Mouse (Mus musculus) heart, postnatal 36 days (tissue): ENCODE data around the gene Igsf10. TPM values are rescaled to one million over a fixed set of nuclear protein-coding genes. Genes with fewer than 3 reads are reported as not detected.
A peak's percentile ranks its signal among the peaks of the same experiment; 100 is the strongest.
"Not testable (repeated sequence)": the region's sequence is repeated elsewhere in the genome, so short reads cannot be mapped to it uniquely, and the experiment has no call there.

Experiments
- DNase-seq, 2 experiments: peaks; one replicate each; pipeline ENCODE4 v3.0.0; 2021 to 2022
- intact Hi-C: fragments of 180-260 bp; cut with DNase I; formaldehyde crosslinking; loops from one replicate; pipeline ENCODE4 v1.15.1; 2025
- total RNA-seq, 2 experiments: library from RNA; stranded (reverse); gene quantifications; 2 replicates each; pipeline ENCODE4 v1.2.3; 2021

The Igsf10 gene
- total RNA-seq = 1 to 10 TPM; 2.9 to 3.0 TPM

DNA sequence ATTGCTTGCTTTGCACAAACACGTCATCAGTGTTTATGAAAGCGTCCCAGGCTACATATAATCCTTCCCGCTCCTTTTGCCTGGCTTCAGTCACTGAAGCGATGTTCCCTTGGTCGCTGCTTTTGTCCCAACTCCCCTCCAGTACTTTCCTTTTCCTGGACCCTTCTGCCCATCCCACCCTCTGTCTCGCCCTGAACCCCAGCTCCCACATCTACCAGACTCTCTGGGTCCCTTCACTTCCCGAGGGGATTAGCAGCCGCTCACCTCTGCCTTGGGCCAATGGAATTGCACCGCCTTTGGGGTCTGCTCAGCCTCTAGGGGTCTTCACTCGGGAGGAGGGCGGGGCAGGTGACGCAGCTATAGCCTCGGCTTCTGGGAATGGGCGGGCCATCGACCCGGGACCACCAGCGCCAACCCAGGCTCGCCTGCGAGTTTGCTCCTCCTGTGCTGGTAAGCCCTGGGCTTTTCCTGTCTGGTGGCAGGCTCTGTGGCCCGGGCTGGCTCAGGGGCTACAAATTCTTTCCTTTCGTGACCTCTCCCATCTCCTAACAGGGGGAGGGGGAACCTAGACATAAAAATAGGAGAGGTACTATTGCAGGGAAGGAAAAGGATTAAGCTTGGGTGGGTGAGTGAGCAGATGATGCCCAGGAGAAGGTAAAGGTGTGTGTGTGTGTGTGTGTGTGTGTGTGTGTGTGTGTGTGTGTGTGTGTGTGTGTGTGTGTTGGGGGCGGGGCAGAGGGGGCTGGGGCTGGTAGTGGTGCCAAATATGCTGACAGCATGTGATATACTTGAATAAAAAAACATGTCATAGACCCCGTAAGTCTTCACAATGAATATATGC lies at the start of gene Igsf10:
TSS of gene Igsf10 (minus strand) at position 330 of the 841 bp plus-strand sequence.
- peak; percentile 43 to 50 for DNase-seq
- intact Hi-C loops = no loop called here

DNA sequence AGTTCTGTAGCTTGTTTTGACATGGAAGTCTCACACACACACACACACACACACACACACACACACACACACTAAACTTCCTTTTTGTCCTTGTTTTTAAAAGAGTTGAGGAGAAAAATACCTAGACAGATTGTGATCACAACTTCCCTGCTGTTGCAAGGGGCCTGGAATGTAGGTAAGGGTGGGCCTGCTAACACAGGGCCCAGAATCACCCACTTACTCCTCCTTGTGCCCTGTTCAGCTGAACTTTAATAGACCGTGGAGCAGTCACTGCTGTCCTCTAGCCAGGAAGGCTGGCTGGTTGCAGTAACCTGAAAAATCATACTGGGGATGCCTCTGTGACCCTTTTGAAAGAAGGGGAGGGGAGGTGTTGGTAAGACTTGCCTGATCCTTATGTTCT lies 41.4 kb upstream of the Igsf10 start:
- intact Hi-C loops = no loop called here
- no peak for DNase-seq

DNA sequence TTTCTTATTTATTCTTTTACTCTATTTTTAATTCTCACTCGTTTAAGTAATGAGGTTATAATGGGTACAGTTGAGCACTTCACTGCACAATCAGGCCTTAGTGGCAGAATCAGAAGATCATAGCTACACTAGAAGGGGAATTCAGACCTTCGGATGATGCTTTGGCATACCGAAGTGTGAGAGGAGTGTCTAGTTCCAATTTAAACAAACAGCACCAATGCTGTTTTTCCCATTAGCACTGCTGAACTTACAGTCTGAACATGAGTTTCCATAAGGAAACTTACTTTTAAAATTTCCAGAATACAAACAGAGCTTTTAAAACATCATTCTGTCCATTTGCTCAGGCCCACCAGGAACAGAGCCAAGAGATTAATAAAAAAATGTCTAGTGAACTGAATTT lies 40.8 kb upstream of the Igsf10 start:
- intact Hi-C loops = no loop called here
- no peak for DNase-seq

- no peak for DNase-seq
- intact Hi-C loops = no loop called here
Observed at GRCm38 (mm10) chr3:59384321-59384720, 40.1 kb upstream of the Igsf10 start.

DNA sequence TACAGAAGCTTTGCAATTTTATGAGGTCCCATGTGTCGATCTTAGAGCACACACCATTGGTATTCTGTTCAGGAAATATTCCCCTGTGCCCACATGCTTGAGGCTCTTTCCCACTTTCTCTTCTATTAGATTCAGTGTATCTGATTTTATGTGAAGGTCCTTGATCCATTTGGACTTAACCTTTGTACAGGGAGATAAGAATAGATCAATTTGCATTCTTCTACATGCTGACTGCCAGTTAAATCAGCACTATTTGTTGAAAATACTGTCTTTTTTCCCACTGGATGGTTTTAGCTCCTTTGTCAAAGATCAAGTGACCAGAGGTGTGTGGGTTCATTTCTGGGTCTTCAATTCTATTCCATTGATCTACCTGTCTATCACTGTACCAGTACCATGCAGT lies 34.6 kb upstream of the Igsf10 start:
- intact Hi-C loops, DNase-seq: not testable (repeated sequence)

DNA sequence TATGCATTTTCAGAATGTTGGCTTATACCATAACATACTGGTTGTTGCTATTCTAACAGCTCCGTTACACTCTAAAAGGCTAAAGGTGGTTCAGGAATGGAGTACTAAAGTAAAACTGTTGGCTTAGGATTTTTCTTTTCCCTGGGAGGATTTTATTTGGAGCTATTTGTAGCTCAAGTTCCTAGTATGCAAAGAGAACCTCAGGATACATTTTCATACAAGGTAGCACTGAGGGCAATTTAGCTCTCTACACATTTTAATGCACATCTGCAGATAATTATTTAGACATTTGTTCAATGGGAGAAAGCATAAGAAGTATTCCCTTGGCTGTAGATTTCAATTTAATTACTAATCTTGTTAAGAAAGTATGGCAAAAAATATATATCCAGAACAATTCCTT lies 17.7 kb upstream of the Igsf10 start:
- no peak for DNase-seq
- intact Hi-C loops = no loop called here

- intact Hi-C loops = no loop called here
- no peak for DNase-seq
Observed at GRCm38 (mm10) chr3:59360102-59360501, 15.9 kb upstream of the Igsf10 start.

GRCm38 (mm10) chr3:59354156-59354555 lies 10.0 kb upstream of the Igsf10 start:
- DNase-seq = no peak
- intact Hi-C loops = no loop called here

GRCm38 (mm10) chr3:59351768-59352167 lies 7.6 kb upstream of the Igsf10 start:
- intact Hi-C loops = no loop called here
- DNase-seq = no peak

DNA sequence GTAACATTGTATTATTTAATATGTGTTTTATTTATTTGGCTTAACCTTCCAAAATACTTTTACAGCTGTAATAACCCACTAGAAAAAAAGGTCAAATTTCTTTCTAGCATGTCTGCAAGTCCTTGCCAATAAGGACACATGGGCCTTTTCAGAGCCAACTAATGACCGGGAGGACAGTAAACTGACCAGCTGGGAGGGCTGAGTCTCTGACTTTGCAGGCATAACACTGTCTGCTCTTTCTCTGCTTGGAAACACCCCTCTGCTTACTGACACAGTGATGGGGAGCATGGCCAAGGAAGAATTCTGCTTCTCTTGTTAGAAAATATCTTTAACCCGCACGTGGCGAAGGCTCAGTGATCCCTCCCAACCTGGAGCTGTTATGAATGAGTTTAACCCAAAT lies 1.2 kb downstream of the Igsf10 start:
- peak; percentile 32 to 37 for DNase-seq
- intact Hi-C loops = no loop called here

- no peak for DNase-seq
Observed at GRCm38 (mm10) chr3:59341647-59342427, 2.4 kb downstream of the Igsf10 start.

GRCm38 (mm10) chr3:59328526-59328925 lies 15.7 kb downstream of the Igsf10 start:
- intact Hi-C loops = loop anchor here (10.0 kb wide), 1 partner anchor 416 kb away; no protein-coding TSS in a partner anchor
- DNase-seq = no peak

More at GRCm38 (mm10) chr3:59341647-59342427, 2.4 kb downstream of the Igsf10 start:
- intact Hi-C loops = no loop called here

- intact Hi-C loops = loop anchor here (5.0 to 10.0 kb wide), 2 partner anchors 423 to 791 kb away; no protein-coding TSS in a partner anchor
- peak; percentile 40 to 61 for DNase-seq
Observed at GRCm38 (mm10) chr3:59321278-59321876, 22.8 kb downstream of the Igsf10 start.

DNA sequence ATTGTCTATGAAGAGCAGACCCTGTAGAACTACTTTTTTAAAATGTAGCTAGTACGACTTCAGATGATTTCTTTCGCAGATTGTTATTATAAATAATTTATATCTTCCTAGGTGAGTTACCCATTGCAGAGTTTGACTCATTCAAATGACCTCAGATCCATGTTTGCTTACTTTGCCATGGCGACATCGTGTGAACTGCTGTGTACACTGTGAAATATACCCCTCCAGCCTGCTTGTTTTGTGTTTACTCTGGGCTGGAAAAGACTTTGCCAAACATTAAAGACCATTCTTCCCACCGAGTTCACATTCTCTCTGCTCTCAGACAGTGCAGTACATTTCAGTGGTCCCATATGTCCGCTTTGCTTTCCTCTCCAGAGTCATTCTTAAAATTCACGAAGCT lies 28.1 kb downstream of the Igsf10 start:
- intact Hi-C loops = no loop called here
- DNase-seq = no peak

GRCm38 (mm10) chr3:59312610-59313009 lies 31.6 kb downstream of the Igsf10 start:
- peak; percentile 20 to 25 for DNase-seq
- intact Hi-C loops = no loop called here

DNA sequence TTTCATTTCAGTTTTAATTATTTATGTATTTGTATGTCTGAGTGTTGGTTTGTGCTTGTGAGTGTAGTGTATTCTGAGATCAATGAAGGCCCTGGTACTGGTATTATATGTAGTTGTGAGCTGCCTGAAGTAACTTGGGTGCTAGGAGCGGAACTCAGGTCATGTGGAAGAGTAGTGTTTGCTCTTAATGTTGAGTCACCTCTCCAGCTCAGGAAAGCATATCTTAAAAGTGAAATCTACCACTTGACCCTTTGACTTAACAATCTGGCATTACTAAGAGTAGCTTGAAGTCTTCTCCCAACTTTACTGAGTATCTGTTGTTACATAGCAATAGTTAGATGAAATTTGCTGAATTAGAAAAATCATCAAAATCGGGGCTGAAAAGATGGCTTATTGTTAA lies 38.7 kb downstream of the Igsf10 start:
- DNase-seq = no peak

GRCm38 (mm10) chr3:59304944-59305343 lies 39.2 kb downstream of the Igsf10 start:
- intact Hi-C loops = loop anchor here (5.0 kb wide), 1 partner anchor 128 kb away; no protein-coding TSS in a partner anchor
- no peak for DNase-seq

More for the DNA sequence above, 38.7 kb downstream of the Igsf10 start:
- intact Hi-C loops = loop anchor here (5.0 kb wide), 1 partner anchor 128 kb away; no protein-coding TSS in a partner anchor

GRCm38 (mm10) chr3:59297653-59298052 lies 46.5 kb downstream of the Igsf10 start:
- no peak for DNase-seq

DNA sequence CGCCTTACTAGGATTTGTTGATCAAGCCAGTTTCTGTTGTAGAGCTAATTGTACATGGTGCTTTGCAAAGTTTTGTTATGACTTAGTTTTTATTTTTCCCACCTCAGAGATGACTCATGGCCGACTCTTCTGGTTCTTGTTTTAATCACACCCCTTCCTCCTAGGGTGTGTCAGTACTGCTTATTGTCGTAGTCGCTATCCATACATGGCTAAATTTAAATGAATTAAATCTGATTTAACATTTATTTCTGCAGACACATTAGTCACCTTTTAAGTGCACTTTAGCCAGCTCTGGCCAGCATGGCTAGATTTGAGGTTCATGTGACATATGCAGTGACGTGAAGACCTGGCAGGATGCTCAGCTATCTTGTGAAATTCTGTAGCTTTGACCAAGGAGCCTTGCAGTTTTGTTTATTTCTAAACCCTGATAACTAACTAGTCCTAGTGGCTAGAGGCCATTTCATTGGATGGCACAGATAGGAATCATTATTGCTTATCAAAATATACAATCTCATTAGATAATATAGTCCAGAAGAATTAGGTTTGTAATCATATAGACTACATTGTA lies 47.5 kb downstream of the Igsf10 start:
- intact Hi-C loops = no loop called here
- no peak for DNase-seq

More at GRCm38 (mm10) chr3:59297653-59298052, 46.5 kb downstream of the Igsf10 start:
- intact Hi-C loops = no loop called here
